Mouse (Mus musculus) kidney, postnatal 25 days (tissue): Measurements from ENCODE around the gene Taf12.
A peak's percentile ranks its signal among the peaks of the same experiment; 100 is the strongest.

Experiments used
- DNase-seq, 2 experiments: peaks; one replicate each; pipeline ENCODE4 v3.0.0; 2021; ENCODE audit warnings: mixed read lengths in 2 of 2

Taf12 gene

DNA sequence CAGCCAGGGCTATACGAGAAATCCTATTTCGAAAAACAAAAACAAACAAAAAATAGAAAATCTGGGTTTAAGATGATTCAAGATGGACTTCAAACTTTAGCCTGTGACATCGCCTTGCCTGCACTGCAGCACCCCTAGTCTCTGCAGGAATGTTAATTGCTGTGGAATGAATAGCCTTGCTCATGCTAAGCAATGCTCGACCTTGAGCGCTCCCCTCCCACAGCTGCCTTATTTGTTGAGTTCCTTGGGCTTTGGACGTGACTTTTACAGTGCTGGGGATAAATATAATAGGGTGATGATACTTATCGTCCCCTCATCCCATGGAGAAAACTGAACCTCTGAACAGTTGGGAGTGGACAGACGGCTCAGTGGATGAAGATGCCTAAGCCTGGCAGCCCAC, 41.5 kb downstream of the Taf12 start:
- peak; percentile 56 to 60 for DNase-seq

- peak in 1 of 2 experiments; percentile 53 for DNase-seq
Measured at GRCm38 (mm10) chr4:132326481-132326880, 52.3 kb downstream of the Taf12 start.

GRCm38 (mm10) chr4:132328391-132328982, 54.3 kb downstream of the Taf12 start:
- no peak for DNase-seq

GRCm38 (mm10) chr4:132329115-132329834, 55.1 kb downstream of the Taf12 start, which contains the start of gene Trnau1ap:
Trnau1ap (minus strand) TSS chr4:132329538.
- DNase-seq: peak; percentile 95 to 96

DNA sequence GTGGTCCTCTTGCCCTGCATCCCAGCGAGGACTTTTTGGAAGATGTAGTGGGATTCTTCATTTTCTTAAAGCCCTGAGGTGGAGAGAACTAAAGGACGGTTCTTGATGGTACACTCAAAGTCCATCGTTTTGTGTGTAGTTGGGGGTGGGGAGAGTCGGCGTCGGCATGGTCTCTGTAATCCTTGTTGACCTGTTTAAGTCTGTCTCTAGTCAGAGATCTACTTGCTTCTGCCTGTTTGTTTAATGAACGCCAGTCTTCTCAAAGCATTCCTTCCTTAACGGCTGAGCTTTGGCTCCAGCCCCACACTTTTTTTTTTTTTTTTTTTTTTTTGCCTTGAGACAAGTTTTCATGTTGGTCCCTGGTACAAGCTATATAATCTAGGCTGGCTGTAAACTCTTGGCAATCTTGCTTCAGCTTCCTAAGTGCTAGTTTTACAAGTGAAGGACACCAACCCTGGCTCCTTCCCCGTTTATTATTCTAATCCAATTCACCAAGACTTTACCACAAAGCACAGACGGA, 55.7 kb downstream of the Taf12 start:
- DNase-seq: no peak

DNA sequence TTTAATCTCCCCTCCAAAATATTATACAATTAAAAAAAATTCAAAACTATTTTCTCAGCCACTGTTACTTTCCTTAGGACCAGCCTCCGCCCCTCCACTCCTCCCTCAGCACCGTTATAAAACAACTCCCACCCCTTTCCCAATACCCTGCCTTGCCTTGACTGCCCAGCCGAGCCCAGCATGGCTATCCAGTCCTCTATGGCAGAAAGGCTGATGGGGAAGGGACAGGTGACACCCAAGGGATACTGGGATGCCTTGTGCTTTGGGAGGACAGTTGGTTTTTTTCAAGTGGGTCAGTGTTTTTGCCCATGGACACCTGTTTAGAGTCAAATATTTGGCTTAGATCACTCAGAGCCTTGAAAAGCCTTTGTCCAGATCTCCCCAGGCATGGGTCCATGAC, 57.8 kb downstream of the Taf12 start:
- DNase-seq: no peak

DNA sequence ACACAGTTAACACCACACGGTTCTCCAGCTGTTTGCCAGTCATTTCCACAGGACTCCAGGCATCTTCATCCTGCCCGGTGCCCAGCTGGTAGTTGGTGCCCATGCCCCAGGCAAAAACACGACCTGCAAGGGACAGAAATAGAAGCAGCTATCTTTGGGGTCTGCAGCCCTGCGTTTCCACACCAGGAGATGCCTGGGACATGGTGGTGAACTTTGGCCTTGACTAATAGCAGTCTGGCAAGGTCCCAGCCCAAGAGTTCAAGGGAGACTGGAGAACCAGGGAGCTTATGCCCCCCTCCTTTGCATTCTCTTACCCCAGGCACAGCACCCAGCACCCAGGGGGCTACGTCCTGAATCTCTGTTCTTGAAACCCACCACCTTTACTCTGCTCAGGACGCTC, 58.7 kb downstream of the Taf12 start:
- DNase-seq: peak; percentile 63

- DNase-seq: peak; percentile 81 to 88
Measured at GRCm38 (mm10) chr4:132338943-132339342, 64.8 kb downstream of the Taf12 start.

- no peak for DNase-seq
Measured at GRCm38 (mm10) chr4:132341451-132341850, 67.3 kb downstream of the Taf12 start.

- no peak for DNase-seq
Measured at GRCm38 (mm10) chr4:132344403-132345134, 70.4 kb downstream of the Taf12 start.
